Mouse (Mus musculus) layer of hippocampus, postnatal 10 days (tissue): ENCODE results near the gene Lrp8. TPM values are rescaled to one million over a fixed set of nuclear protein-coding genes. Genes with fewer than 3 reads are reported as not detected.

Experiments used
- DNase-seq, 2 experiments: peaks; one replicate each; pipeline ENCODE4 v3.0.0; 2021; ENCODE audit warnings: low spot score in 2 of 2
- long read RNA-seq: library from polyadenylated mRNA; stranded (forward); transcript quantifications from one replicate; pipeline ENCODE4 v2.0.0, GENCODE M21; 2023
- total RNA-seq, 2 experiments: library from RNA; stranded (reverse); gene quantifications; 2 replicates each; pipeline ENCODE4 v1.2.3; 2021

Lrp8 gene
- total RNA-seq = 100 to 1,000 TPM; 171 TPM
- long read RNA-seq, partial matches to known transcripts = 9 of 44 reads
- long read RNA-seq, other reads (novel, unspliced or antisense) = 32 of 44 reads

DNA sequence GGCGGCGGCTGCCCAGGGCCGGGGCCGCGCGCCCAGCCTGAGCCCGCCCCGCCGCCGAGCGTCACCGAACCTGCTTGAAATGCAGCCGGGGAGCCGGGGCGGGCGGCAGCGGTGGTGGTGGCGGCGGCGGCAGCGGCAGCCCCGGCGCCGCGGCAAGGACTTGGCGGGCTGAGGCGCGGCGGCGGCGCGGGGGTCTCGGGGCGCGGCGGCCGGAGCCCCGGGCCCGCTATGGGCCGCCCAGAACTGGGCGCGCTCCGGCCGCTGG is at the start of gene Lrp8:
Lrp8 (plus strand) TSS at position 77 of the 265 bp plus-strand sequence.
- DNase-seq = no peak

DNA sequence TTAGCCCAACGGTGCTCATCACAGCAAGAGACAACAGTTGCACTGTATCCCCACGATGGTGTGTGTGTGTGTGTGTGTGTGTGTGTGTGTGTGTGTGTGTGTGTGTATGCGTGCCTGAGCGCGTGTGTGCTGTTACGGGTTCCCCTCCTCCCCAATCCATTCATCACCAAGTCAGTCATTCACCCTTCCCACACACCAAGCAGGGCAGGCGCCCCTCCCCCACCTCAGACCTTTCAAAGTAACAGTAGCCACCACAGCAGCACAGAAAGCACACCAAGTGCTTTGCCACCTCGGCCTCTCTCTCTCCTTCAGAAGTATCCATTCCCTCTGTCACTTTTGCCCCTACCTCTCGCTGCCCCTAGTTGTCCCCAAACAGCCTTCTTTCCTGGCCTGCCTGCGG is 45.8 kb upstream of the Lrp8 start:
- DNase-seq = no peak

DNA sequence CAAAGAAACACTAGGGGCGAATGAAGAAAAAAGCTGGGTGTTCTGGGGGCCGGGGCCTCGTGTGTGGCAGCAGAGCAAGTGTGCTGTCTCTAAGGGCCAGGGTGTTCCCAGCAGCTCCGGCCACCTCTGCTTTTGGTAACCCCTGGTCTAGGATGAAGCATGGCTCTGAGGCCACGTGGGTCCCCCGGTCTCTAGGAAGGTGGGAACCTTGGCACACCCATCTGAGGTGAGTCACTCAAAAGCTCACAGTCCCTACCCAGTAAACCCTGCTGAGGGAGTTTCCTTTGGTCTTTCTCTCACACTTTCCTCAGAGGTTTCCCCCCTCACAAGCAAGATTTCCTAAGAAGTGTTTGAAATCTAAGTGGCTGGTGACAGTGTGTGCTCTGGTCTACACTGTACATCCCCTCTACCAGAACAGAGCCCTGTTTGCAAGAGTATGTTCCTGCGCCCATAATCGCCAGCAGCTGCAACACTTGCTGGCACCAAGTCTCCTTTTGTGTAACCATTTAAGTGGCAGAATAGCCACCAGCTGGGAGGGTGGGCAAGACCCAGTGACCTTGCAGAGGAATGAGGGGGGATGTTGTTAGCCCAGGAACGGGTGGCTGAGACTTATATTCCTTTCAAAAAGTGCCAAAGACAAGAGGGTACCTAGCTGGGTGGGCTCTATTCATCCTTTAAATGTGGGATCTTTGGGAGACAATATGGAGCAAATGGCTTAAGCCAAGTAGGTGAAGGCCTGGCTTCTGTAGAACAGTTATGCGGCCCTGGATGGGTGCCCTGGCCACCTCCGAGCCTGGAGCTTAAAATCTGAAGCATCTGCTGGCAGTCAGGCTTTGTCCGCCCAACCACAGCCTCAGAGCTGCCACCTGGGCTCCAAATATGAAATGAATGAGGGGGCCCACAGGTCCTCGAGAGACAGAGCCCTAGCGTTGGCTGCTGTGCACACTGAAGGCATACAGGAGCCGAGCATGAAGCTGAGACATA is 44.3 kb upstream of the Lrp8 start:
- no peak for DNase-seq

DNA sequence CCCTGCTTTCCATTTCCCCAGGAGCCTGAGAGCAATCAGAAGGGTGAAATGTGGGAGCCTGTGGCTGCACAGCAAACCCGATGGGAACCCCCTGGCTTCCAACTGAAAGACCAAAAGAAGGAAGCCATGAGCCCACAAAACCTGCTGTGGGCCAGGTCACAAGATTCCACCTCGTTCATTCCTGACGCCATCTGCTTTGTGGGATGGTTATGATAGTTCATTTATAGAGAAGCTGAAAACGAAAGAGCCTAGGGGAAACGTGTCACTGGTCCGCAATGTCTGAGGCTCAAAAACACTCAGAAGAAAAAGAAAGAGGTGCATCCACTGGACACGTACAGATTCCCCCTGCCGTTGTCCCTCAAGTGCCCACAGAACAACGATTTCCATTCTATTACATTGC is 43.1 kb upstream of the Lrp8 start:
- no peak for DNase-seq

DNA sequence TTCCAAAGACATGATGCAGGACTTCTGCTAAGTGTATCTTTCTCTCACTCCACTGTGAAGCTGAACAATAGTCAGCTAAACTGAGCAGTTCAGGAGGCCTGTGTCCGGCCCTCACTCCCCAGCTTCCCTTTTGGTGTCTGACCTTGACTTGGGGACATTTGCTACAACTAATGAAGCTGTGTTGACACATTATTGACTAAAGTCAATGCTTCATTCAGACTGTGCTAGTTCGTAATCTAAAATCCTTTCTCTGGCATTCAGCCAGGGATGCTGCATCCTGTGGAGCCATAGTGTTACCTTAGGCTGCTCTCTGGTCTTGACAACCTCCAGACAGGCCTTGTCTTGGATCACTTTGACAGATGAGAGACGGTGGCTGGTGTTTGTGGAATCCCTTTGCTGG is 39.1 kb upstream of the Lrp8 start:
- DNase-seq = no peak

DNA sequence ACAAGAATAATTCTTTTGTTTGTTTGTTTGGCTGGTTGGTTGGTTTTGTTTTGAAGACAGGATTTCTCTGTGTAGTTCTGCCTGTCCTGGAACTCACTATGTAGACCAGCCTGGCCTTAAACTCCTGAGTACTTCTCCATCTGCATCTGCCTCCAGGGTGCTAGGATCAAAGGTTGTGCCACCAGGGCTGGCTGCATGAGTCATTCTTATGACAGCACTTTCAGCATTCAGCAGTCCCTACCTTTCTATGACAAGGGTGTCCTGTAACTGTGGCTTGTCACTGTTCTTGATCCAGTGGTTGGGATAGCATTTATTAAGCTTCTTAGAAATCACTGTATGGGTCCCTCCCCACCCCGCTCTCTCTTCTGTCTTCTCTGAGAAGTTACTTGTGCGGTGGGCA is 38.5 kb upstream of the Lrp8 start:
- DNase-seq = no peak

DNA sequence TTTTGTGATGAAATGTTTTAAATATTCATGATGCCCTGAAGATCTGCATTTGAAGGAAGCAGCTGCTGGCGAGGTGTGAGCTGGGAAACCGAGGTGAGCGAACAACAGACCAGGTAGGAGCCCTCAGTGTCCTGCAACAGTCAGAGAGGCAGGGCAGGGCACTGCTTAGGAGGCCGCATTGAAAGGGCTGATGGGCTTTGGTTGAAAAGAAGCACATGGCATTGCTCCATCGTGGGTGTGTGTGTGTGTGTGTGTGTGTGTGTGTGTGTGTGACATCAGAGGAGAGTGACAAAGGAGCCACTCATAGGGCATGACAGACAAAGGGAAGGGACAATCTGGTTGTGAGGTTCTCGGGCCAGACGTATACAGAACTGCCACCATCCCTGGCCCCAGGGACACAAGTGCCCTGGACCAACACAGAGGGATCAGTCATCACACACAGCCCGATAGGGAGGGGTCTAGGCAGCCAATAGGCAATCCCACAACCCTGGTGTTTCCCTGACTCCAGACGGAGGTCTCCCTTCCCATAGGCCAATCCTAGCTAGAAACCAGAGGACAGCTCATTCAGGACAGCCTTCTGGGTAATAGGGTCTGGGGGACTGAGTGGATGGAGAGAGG is 36.8 kb upstream of the Lrp8 start:
- DNase-seq = no peak

DNA sequence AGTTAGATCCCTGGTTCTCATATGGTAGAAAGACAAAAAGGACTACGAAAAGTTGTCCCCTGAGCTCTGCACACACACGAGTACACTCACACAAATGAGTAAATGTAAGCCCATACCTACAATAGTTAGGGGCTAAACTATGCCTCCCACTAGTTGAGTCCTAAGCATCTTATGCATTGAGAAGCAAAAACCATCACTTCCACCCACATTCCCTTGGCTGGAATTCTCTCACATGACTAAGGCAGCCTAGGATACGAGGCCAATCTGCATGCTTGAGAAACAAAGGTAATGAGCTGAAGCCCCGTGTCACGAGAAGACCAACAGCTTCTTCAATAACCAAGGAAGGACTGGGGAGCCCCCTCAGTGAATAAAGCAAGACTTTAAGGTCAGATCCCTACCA is 35.9 kb upstream of the Lrp8 start:
- DNase-seq = no peak

DNA sequence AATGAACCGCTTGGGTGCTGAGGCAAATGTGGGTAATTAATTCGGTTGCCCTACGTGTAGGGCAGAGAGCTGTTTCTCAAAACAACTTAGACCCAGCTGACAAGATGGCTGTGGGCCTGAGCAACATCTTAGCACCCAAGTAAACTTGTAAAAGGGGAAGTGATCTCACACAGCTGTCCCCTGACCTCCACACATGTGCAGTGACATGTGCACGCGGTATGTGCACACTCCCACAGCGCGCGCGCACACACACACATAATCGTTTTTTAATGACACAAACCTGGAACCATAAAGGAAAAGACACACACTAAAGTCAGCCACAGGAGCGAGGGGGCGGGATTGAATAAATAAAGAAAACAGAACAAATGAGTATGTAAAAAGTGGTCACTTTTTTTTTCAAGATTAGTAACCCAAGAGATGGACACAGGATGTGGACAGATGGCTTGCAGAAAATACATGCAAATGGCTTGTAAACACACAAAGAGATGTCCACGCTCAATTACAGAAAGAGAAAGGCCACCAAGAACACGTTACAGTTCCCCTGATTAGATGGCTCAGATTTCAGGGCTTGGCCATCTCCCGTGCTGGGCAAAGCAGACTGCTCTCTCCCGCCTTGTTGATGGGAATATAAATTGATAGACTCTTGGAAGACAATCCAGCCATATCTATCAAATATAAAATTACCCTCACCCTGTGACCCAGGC is 29.8 kb upstream of the Lrp8 start:
- no peak for DNase-seq

DNA sequence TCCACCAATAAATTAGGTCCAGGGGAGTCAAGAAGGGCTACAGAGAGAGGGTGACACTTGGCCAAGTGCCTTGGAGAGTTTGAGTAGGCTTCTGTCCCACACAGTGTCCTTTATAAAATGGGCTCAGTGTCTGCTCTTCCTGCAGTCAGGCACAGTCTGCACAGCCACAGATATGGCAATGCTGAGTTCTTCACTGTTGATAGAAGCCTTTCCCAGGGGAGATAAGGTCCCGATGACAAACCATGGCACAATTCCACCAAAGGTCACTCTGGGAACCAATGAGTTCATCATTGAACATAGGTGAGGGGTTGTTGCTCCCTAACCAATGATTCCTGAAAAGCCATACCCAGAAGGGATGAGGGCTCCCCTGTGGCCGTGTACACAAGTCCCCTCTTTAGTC is 27.2 kb upstream of the Lrp8 start:
- no peak for DNase-seq

DNA sequence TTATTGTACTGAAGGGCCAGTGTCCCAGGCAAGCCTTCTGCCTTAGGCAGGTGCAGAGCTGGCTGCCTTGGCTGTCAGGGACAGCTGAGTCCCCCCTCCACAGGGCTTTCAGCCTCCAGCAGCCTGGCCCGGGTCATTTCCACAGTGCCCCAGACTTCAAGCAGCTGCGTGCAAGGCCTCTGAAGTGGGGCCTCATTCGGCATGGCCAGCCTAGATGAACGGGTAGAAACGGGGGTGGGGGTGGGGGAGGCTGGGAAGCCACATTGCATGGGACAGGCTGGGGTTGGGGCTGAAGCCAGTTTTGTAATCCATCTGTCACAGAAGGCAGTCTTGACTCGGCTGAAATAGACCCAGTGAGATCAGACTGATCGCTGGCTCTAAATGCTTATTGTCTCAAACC is 26.4 kb upstream of the Lrp8 start:
- DNase-seq = no peak

DNA sequence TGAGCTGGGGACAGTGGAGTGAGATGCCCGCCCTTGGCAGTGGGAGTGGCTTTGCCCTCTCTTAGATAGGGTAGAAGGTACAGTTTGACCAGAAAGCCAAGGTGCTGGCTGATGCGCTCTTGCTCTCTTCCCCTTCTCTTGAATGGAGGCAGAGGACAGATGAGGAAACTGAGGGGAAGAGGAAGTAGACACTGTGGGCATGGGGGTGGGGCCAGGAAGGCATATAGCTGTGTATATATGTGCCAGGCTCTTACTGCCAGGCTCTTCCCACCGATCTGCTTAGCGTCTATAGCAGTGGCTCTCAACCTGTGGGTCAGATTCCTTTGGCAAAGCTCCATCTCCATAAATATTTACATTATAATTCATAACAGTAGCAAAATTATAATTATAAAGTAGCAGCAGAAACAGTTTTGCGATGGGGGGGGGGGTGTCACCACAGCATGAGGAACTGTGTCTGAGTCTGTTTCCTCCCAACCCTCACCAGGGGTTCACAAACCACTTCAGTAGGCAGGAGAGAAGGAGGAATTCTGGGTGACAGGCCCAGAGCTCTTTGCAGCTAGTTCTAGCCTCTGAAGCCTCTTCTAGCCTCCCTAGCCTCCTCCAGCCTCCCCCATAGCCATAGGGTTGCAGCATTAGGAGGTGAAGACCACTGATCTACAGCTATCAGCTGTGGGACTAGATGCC is 24.9 kb upstream of the Lrp8 start:
- no peak for DNase-seq

DNA sequence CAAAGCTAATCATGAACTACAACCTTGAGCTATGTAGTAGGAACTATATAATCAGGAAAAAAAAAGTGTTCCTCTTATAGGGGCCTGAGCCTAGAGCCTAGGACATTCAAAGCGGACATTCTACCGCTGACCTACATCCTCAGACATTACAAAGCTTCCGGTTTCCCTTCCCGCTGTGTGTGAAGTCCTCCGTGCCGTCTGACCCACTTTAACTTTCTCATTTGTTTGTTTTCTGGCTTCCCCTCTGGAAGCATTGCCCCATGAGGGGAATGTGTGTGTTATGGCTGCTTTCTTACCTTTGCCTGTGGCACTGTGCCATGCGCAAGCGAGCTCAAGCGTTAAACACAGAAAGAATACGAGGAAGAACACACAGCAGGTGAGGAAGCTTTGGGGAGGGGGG is 18.5 kb upstream of the Lrp8 start:
- no peak for DNase-seq

DNA sequence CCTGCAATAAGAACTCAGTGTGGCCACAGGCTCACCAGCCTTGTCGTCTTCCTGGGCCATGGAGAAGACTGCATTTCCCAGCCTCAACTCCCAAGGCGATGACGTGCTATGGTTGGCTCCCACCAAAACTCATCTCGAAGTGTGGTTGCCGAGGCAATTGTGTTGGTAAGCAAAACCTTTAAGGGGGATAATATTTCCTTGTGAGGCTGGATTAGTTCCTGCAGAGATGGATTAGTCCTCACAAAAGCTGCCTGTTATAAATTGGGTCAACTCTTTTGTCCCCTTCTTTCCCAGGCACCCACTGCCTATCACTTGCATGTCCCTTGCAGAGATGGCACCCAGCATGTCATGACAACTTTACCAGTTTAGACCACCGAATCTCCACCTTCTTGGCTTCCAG is 13.2 kb upstream of the Lrp8 start:
- DNase-seq = no peak

DNA sequence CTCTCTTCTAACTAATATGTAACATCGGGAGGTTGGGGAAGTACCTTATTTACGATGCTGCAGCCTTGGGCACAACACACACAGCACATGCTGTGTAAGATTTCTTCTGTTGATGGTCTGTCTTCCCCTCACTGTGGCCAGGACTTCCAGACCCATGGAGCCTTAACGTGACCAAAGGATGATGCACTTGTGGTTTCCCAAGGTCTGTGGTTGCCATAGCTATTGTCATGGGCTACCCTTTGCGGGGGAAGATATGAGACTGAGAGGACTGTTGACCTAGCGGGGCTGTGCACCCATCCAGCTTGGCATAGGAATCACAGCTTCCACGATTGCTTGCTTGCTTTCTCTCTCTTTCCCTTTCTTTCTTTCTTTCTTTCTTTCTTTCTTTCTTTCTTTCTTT is 1.3 kb upstream of the Lrp8 start:
- no peak for DNase-seq

DNA sequence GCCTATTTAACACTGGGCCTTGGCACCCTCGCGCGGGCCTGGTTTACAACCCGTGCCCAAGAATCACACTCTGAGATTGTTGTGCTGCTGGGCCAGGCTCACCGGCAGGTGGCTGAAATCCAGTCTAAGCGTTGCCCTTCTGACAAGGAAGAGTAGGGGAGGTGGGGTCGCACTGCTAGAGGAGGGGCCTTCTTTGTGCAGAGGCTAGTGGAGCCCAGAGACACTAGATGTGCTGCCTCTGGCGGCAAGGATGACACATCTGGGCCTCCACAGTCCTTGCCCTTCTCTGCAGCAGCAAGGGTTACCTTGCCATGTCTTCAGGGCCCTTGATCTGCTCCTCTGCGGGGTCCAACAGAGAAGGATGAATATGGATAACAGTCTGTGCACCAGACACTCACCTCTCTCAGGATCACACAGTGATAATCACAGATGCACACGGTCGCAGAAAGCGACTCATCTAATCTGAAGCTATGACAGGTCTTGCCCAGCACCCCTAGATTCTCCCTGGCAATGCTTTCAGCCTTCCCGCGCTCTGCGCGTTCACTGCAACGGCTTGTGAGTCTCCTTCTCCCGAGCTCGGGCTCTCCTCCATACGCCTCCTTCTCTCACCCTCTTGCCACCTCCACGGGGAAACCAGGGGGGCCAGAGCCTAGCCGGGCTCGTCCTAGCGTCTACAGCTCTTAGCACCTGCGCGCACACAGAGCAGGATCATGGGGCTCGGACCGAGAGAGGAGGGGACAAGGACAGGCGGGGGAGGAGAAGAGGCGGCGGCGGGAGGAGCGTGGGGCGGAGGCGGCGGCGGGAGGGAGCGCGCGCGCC is 486 bp upstream of the Lrp8 start:
- DNase-seq = peak; percentile 75 to 86

DNA sequence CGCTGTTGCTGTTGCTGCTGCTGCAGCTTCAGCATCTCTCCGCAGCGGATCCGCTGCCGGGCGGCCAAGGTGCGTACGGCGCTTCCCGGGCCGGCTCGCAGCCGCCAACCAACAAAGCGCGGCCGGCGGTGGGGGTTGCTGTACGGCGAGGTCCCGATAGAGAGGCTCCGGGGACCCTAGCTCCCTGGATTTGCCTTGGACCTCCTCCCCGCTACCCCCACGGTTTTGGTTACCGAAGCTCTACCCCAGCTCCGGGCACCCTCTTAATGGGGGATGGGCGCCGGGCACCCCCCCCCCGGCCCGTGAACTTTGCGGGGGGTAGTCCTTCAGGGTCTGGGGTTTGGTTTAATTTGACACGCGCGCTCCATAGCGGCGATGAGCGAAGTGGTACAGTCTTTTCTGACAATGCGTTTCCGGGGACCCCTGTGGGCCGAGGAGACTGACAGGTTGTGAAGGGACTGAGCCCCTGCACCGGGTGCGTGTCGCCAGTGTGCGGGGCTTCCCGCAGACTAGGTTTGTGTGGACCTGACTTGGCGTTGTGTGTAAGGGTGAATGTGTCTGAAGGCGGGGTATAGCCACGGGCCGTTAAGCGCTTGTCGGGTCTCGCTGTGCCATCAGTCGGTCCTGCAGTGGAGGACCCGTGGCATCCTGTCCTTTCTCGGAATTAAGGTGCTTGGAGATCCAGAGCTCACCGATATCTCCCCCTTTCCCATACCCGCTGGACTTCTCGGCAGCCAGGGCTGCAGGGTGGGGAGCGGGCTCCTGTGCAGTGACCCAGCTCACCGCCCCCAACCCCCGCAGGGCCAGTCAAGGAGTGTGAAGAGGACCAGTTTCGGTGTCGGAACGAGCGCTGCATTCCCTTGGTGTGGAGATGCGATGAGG is 630 bp downstream of the Lrp8 start:
- peak; percentile 59 to 66 for DNase-seq

DNA sequence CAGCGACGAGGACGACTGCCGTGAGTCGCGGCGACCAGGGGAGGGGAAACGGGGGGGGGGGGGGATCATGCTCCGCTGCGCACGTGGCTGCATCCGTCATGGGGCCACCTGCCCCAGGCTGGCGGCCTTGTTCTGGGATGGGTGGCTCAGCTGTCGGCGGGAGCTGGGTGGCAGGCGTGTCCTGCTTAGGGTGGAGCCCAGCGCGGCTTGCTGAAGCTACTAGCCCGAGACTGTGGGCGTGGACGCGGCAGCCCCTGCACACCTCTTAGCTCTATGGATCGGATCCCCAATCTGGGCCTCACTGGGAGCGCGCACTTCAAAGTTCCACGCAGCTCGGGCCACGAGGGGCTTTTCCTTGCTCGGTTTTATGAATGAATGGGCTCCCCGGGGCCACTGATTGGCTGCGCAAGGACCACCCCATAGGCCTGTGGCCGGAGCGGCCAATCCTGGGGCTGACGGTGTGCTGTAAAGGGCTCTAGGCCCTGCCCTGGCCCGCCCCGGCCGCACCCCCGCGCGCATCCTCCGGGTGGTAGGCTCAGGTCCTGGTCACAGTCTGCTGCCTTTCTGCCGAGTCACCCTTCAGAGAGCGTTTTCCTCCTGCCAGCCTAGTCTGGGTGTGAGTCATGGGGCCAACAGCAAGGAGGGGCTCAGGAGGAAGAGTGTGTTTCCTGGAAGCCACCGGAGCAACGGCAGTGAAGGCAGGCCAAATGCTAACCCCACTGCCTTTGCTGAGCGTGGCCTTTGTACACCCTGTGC is 1.5 kb downstream of the Lrp8 start:
- peak; percentile 66 to 77 for DNase-seq

DNA sequence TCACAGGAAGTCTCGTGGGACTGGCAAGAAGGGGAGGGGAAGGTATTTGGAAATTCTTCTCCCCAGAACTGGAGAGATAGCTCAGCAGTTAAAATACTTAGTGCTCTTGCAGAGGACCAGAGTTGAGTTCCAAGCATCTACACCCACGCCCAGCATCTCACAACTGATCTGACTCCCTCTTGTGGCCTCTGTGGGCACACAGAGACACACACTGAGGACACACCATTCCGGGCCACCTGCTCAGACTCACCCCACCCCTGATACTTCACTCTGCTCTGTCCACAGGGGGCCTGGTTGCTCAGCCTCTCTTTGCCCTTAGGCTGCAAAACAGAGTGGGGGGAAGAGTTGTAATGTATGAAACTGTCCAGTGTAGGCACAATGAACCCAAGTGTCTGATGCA is 3.4 kb downstream of the Lrp8 start:
- DNase-seq = no peak
